Mouse (Mus musculus) ES-E14 (cell line): ENCODE data around the gene Gm5737.

ENCODE experiments used
- MAFK ChIP-seq: IDR thresholded peaks from 2 replicates; pipeline ENCODE4 v1.6.1; 2014; ENCODE audit warnings: mild to moderate bottlenecking, low read depth, low read length, inconsistent platforms; ENCODE audit not compliant: insufficient read depth
- ZC3H11A ChIP-seq: IDR thresholded peaks from 2 replicates; pipeline ENCODE4 v1.6.1; 2012; ENCODE audit warnings: low read depth, mild to moderate bottlenecking, inconsistent platforms, low read length, borderline replicate concordance
- ZNF384 ChIP-seq: IDR thresholded peaks from 2 replicates; pipeline ENCODE4 v1.6.1; 2012; ENCODE audit warnings: low read depth, low read length, inconsistent platforms

DNA sequence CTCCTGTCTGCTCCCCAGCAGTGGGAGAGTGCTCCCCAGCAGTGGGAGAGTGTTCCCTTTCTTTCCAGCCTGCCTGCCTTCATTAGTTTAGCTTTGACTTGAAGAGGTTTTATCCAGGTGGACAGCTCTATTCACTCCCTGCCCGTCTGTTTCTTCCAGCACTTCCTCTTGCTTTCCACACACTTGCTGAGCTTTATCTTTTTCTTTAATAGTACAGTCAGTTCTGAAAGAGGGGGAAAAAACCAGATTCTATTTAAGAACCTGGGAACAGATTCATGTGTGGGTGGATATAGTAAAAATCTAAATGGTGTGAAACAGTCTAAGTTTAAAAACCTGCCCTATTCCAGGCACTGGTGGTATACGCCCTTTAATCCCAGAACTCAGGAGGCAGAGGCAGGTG is 12.9 kb downstream of the Gm5737 start:
- TF ChIP-seq ZC3H11A (no peak), ZNF384 (no peak), MAFK (no peak)
